Mouse (Mus musculus) liver, embryonic 16.5 days (tissue): ENCODE measurements at regions not wholly inside any gene's neighbourhood (a gene's known extent, or its start where the extent isn't known, plus 50 kb on each side); places are given as distances from the start of the nearest gene placed in this dataset.
A peak's percentile ranks its signal among the peaks of the same experiment; 100 is the strongest.

ENCODE experiments used
- ATAC-seq: fragments of 200-750 bp; cut with Nextera tagmentation; 2 replicates; pipeline ENCODE4 v1.8.0; 2017; ENCODE audit warnings: low read depth, mild to moderate bottlenecking, moderate number of reproducible peaks, moderate library complexity
- H3K27ac ChIP-seq: fragments of 300-500 bp; sonication (generic); 2 replicates; pipeline ENCODE4 v1.5.1; 2014; ENCODE audit warnings: mild to moderate bottlenecking, low read length
- H3K27me3 ChIP-seq: fragments of 300-500 bp; sonication (generic); 2 replicates; pipeline ENCODE4 v1.6.1; 2014; ENCODE audit warnings: low read depth, low read length, mixed read lengths; ENCODE audit not compliant: control insufficient read depth, insufficient read depth
- H3K36me3 ChIP-seq: fragments of 300-500 bp; sonication (generic); 2 replicates; pipeline ENCODE4 v1.6.1; 2014; ENCODE audit warnings: mild to moderate bottlenecking; ENCODE audit not compliant: control insufficient read depth, insufficient read depth
- H3K4me1 ChIP-seq: fragments of 300-500 bp; sonication (generic); 2 replicates; pipeline ENCODE4 v1.6.1; 2014; ENCODE audit warnings: low read depth, low read length, mixed read lengths; ENCODE audit not compliant: control insufficient read depth
- H3K4me2 ChIP-seq: fragments of 300-500 bp; sonication (generic); 2 replicates; pipeline ENCODE4 v1.6.1; 2014; ENCODE audit warnings: low read depth, low read length, mixed read lengths
- H3K4me3 ChIP-seq: fragments of 300-500 bp; sonication (generic); 2 replicates; pipeline ENCODE4 v1.5.1; 2014; ENCODE audit warnings: low read depth, mild to moderate bottlenecking, low read length
- H3K9ac ChIP-seq: fragments of 300-500 bp; sonication (generic); 2 replicates; pipeline ENCODE4 v1.6.1; 2014; ENCODE audit warnings: low read depth, low read length
- H3K9me3 ChIP-seq: fragments of 300-500 bp; sonication (generic); replicated peaks from 2 replicates; pipeline ENCODE4 v1.6.1; 2016; ENCODE audit warnings: low read length; ENCODE audit not compliant: control insufficient read depth
- WGBS: fragments of 180-500 bp; shearing (Covaris S2); extraction: QIAGEN DNeasy Blood & Tissue Kit; methylation state at CpG from one replicate; pipeline ENCODE4 v1.1.7; 2014; ENCODE audit not compliant: insufficient replicate concordance; 5-methylcytosine and 5-hydroxymethylcytosine counted together

- WGBS = 68% methylated on average over 8 of the region's 8 CpGs
- Histone ChIP-seq H3K36me3 (no peaks in the 10 kb centered on the region), H3K4me3 (no peak overlapping the region), H3K4me1 (no peaks in the 10 kb centered on the region), H3K4me2 (no peak overlapping the region), H3K9ac (no peak overlapping the region), H3K27ac (no peak overlapping the region), H3K27me3 (no peaks in the 10 kb centered on the region), H3K9me3 (no peaks in the 10 kb centered on the region)
- ATAC-seq = no peak
Observed at GRCm38 (mm10) chr4:47648701-47649100, 174.2 kb downstream of the Sec61b start.

- no peaks in the 10 kb centered on the region for H3K9me3 ChIP-seq
- 53% methylated on average over 3 of the region's 3 CpGs for WGBS
- no peak overlapping the region for H3K4me3 ChIP-seq
- H3K4me2 ChIP-seq = no peak overlapping the region
- no peak overlapping the region for H3K27ac ChIP-seq
- H3K36me3 ChIP-seq = no peaks in the 10 kb centered on the region
- no peak overlapping the region for H3K9ac ChIP-seq
- no peaks in the 10 kb centered on the region for H3K27me3 ChIP-seq
- ATAC-seq = no peak
- no peaks in the 10 kb centered on the region for H3K4me1 ChIP-seq
Observed at GRCm38 (mm10) chr4:47649951-47650350, 175.5 kb downstream of the Sec61b start.

- no peaks in the 10 kb centered on the region for H3K27me3 ChIP-seq
- H3K9ac ChIP-seq = no peak overlapping the region
- H3K36me3 ChIP-seq = no peaks in the 10 kb centered on the region
- no peaks in the 10 kb centered on the region for H3K4me1 ChIP-seq
- WGBS = 74% methylated on average over 10 of the region's 10 CpGs
- no peaks in the 10 kb centered on the region for H3K9me3 ChIP-seq
- ATAC-seq = no peak
- no peak overlapping the region for H3K27ac ChIP-seq
- H3K4me2 ChIP-seq = no peak overlapping the region
- H3K4me3 ChIP-seq = no peak overlapping the region
Observed at GRCm38 (mm10) chr4:47651521-47651920, 177.1 kb downstream of the Sec61b start.

- Histone ChIP-seq H3K9ac (no peak overlapping the region), H3K27ac (no peak overlapping the region), H3K4me3 (no peak overlapping the region), H3K27me3 (no peaks in the 10 kb centered on the region), H3K4me1 (no peaks in the 10 kb centered on the region), H3K4me2 (no peak overlapping the region), H3K36me3 (no peaks in the 10 kb centered on the region), H3K9me3 (no peaks in the 10 kb centered on the region)
- WGBS = 49% methylated on average over 2 of the region's 2 CpGs
- no peak for ATAC-seq
Observed at GRCm38 (mm10) chr4:47653143-47653542, 178.7 kb downstream of the Sec61b start.

GRCm38 (mm10) chr4:47669519-47669918 lies 195.1 kb downstream of the Sec61b start:
- WGBS = 60% methylated on average over 5 of the region's 5 CpGs

GRCm38 (mm10) chr4:47670476-47670875 lies 196.0 kb downstream of the Sec61b start:
- 48% methylated on average over 3 of the region's 3 CpGs for WGBS
- no peak overlapping the region for H3K9ac ChIP-seq
- no peaks in the 10 kb centered on the region for H3K9me3 ChIP-seq
- H3K36me3 ChIP-seq = no peaks in the 10 kb centered on the region
- H3K4me3 ChIP-seq = no peak overlapping the region
- no peak overlapping the region for H3K4me2 ChIP-seq
- no peak for ATAC-seq
- H3K27ac ChIP-seq = no peak overlapping the region
- no peaks in the 10 kb centered on the region for H3K27me3 ChIP-seq
- H3K4me1 ChIP-seq = no peaks in the 10 kb centered on the region

More at GRCm38 (mm10) chr4:47669519-47669918, 195.1 kb downstream of the Sec61b start:
- H3K9ac ChIP-seq = no peak overlapping the region
- no peak overlapping the region for H3K4me2 ChIP-seq
- H3K4me1 ChIP-seq = no peaks in the 10 kb centered on the region
- H3K27ac ChIP-seq = no peak overlapping the region
- ATAC-seq = no peak
- H3K9me3 ChIP-seq = no peaks in the 10 kb centered on the region
- H3K36me3 ChIP-seq = no peaks in the 10 kb centered on the region
- no peaks in the 10 kb centered on the region for H3K27me3 ChIP-seq
- no peak overlapping the region for H3K4me3 ChIP-seq

- Histone ChIP-seq H3K27ac (no peak overlapping the region), H3K9me3 (no peaks in the 10 kb centered on the region), H3K4me3 (no peak overlapping the region), H3K27me3 (no peaks in the 10 kb centered on the region), H3K9ac (no peak overlapping the region), H3K4me2 (no peak overlapping the region), H3K4me1 (no peaks in the 10 kb centered on the region), H3K36me3 (no peaks in the 10 kb centered on the region)
- ATAC-seq = no peak
- WGBS = 63% methylated on average over 5 of the region's 5 CpGs
Observed at GRCm38 (mm10) chr4:47671362-47671761, 196.9 kb downstream of the Sec61b start.

- H3K36me3 ChIP-seq = no peaks in the 10 kb centered on the region
- WGBS = 65% methylated on average over 4 of the region's 4 CpGs
- no peaks in the 10 kb centered on the region for H3K4me1 ChIP-seq
- no peak overlapping the region for H3K4me3 ChIP-seq
- no peak overlapping the region for H3K4me2 ChIP-seq
- no peak for ATAC-seq
- H3K9me3 ChIP-seq = no peaks in the 10 kb centered on the region
- H3K9ac ChIP-seq = no peak overlapping the region
- H3K27me3 ChIP-seq = no peaks in the 10 kb centered on the region
- H3K27ac ChIP-seq = no peak overlapping the region
Observed at GRCm38 (mm10) chr4:47681141-47681540, 206.7 kb downstream of the Sec61b start.

GRCm38 (mm10) chr4:47691207-47691606 lies 216.7 kb downstream of the Sec61b start:
- Histone ChIP-seq H3K4me2 (no peak overlapping the region), H3K36me3 (no peaks in the 10 kb centered on the region), H3K9me3 (no peaks in the 10 kb centered on the region), H3K4me3 (no peak overlapping the region), H3K27ac (no peak overlapping the region), H3K27me3 (no peaks in the 10 kb centered on the region), H3K9ac (no peak overlapping the region), H3K4me1 (no peaks in the 10 kb centered on the region)
- ATAC-seq = peak; percentile 79
- WGBS = 26% methylated on average over 2 of the region's 2 CpGs

- H3K9ac ChIP-seq = no peak overlapping the region
- no peak for ATAC-seq
Observed at GRCm38 (mm10) chr4:47692654-47693053, 218.2 kb downstream of the Sec61b start.

More at GRCm38 (mm10) chr4:47692654-47693053, 218.2 kb downstream of the Sec61b start:
- H3K36me3 ChIP-seq = no peaks in the 10 kb centered on the region
- H3K4me1 ChIP-seq = no peaks in the 10 kb centered on the region
- H3K27ac ChIP-seq = no peak overlapping the region
- H3K27me3 ChIP-seq = no peaks in the 10 kb centered on the region
- H3K4me2 ChIP-seq = no peak overlapping the region
- H3K4me3 ChIP-seq = no peak overlapping the region
- H3K9me3 ChIP-seq = no peaks in the 10 kb centered on the region
